Mouse (Mus musculus) cerebellum, adult 2 months (tissue): ENCODE results near the gene Palld.

ENCODE experiments used
- CTCF ChIP-seq: fragments of 200-500 bp; IDR thresholded peaks from 2 replicates; pipeline ENCODE4 v1.5.1; 2011; ENCODE audit warnings: low read depth, mild to moderate bottlenecking, control low read depth, low read length, moderate library complexity, borderline replicate concordance; ENCODE audit not compliant: insufficient read depth
- POLR2A ChIP-seq: fragments of 200-500 bp; IDR thresholded peaks from 2 replicates; pipeline ENCODE4 v1.6.1; 2011; ENCODE audit warnings: low read length, control low read depth, borderline replicate concordance; ENCODE audit not compliant: insufficient read depth

- TF ChIP-seq POLR2A (no peak), CTCF (no peak)
These were observed 305.6 kb downstream of the Palld start for GRCm38 (mm10) chr8:61596889-61597288.
